Mouse (Mus musculus): ENCODE results near the gene C030005K15Rik. TPM values are rescaled to one million over a fixed set of nuclear protein-coding genes. Genes with fewer than 3 reads are reported as not detected.

Gene C030005K15Rik
- total RNA-seq, 1 experiment, result not detected

DNA sequence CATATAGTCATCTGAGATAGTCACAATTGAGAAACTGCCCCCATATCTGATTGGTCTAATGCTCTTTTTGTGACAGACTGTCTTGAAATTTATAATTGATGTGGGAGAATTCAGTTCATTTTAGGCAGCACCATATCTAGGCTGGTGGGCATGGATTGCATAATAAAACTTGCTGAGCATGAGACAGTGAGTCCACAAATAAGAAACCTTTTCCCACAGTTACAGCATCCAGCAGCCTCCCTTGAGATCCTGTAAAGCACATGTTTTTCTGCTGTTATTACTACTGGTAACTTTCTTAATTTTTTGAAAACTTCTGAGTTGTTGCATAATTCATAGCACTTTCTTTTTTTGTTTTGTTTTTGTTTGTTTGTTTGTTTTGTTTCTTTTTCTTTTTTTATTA lies 43.6 kb downstream of the C030005K15Rik start:
- no peaks in the 10 kb centered on the region for H3K9me3 ChIP-seq (ENCODE audit: control insufficient read depth, insufficient read depth, low read depth, low read length)
- TF ChIP-seq ZNF384 (IDR thresholded peaks at IDR 0.05; ENCODE audit: low read depth, low read length) (no peak), ZC3H11A (IDR thresholded peaks at IDR 0.05; ENCODE audit: borderline replicate concordance, low read depth, low read length) (no peak), CHD2 (IDR thresholded peaks at IDR 0.05; ENCODE audit: low read depth, low read length) (no peak), HCFC1 (IDR thresholded peaks at IDR 0.05; ENCODE audit: borderline replicate concordance, insufficient read depth, low read length) (no peak), MAFK (IDR thresholded peaks at IDR 0.05; ENCODE audit: insufficient read depth, low read depth, low read length) (no peak)
- no peak overlapping the region for H3K9ac ChIP-seq (ENCODE audit: insufficient read depth, low read depth, low read length, poor library complexity, severe bottlenecking)
- H3K4me3 ChIP-seq (ENCODE audit: insufficient read depth in 1 of 2, low read depth in 1 of 2, low read length in 2 of 2, poor library complexity in 1 of 2, severe bottlenecking in 1 of 2), result no peak overlapping the region
- H3K27ac ChIP-seq (ENCODE audit: insufficient read depth, low read depth, low read length, poor library complexity, severe bottlenecking), result no peak overlapping the region
- no peaks in the 10 kb centered on the region for H3K4me1 ChIP-seq (ENCODE audit: control insufficient read depth in 2 of 2, insufficient read depth in 2 of 2, low read length in 2 of 2, poor library complexity in 1 of 2)
- no peaks in the 10 kb centered on the region for H3K36me3 ChIP-seq (ENCODE audit: control insufficient read depth, insufficient read depth, low read length, poor library complexity, severe bottlenecking)
- in situ Hi-C loops (cut with MboI; ENCODE audit: low sequenced_read_pairs in 2 of 2, unreplicated experiment in 2 of 2), result loop anchor here (25.0 kb wide), 2 partner anchors 296 to 321 kb away; no protein-coding TSS in a partner anchor
- no peak for DNase-seq (ENCODE audit: low read depth, low spot score)

Other genes starting within 250 kb of the C030005K15Rik start
- gene Dcn, start 247.1 kb downstream of the C030005K15Rik start, total RNA-seq (2012; rRNA removed), result 0.32 and 0.89 TPM in 2 replicates
- not detected in 2 replicates for gene Lum, start 161.6 kb downstream of the C030005K15Rik start, total RNA-seq (2012; rRNA removed)
- not detected in 2 replicates for gene Kera, start 119.9 kb downstream of the C030005K15Rik start, total RNA-seq (2012; rRNA removed)
- not detected in 2 replicates for gene Epyc, start 82.7 kb downstream of the C030005K15Rik start, total RNA-seq (2012; rRNA removed)
- not detected in 2 replicates for gene Ccer1, start 33.7 kb downstream of the C030005K15Rik start, total RNA-seq (2012; rRNA removed)

All from ES-E14 (cell line).